Mouse (Mus musculus): ENCODE results near the gene Scyl3. TPM values are rescaled to one million over a fixed set of nuclear protein-coding genes. Genes with fewer than 3 reads are reported as not detected.
A peak's percentile ranks its signal among the peaks of the same experiment; 100 is the strongest.

Scyl3 gene
- 11.9 and 14.0 TPM in 2 replicates for polyA plus RNA-seq (2014; fragmentation: Nextera tagmentation; extraction: Ambion mirVana)

DNA sequence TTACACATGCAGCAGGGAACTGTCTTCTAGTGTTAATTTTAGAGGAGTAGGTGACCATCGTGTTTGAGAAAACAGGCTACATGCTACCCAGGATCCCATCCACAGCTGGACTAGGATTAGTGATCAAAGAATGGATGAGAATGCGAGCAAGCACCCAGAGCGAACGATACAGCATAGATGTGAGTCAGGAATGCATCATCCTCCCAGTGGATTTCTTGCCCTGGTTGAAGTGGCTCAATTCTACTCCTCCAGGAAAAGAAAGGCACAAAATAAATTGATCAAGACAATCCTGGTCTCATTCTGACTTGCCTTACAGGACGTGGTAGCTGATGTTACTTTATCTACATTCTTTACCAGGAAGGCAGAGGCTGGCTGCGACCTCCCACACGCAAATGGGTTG lies at the start of gene Scyl3:
Gene Scyl3 (plus strand): TSS at position 255 of the 400 bp plus-strand sequence.
- H3K27me3 ChIP-seq (ENCODE audit: control insufficient read depth, insufficient read depth, low read length): no peaks in the 10 kb centered on the region
- WGBS (ENCODE audit: insufficient replicate concordance): 65% methylated on average over 7 of the region's 7 CpGs
- peaks cover 6% of the 10 kb centered on the region for H3K4me1 ChIP-seq (ENCODE audit: control insufficient read depth, insufficient read depth, low read length)
- H3K27ac ChIP-seq (ENCODE audit: low read depth, low read length): peak within 1 kb of the TSS; percentile 75
- ATAC-seq (replicated peaks; ENCODE audit: insufficient number of reproducible peaks, low FRiP score, low TSS enrichment): no peak
- H3K36me3 ChIP-seq (ENCODE audit: control insufficient read depth, insufficient read depth, low read length): no peaks in the 10 kb centered on the region
- peak within 1 kb of the TSS; percentile 96 for H3K9ac ChIP-seq (ENCODE audit: low read depth, low read length)
- H3K9me3 ChIP-seq (replicated peaks; ENCODE audit: control insufficient read depth, low read length): no peaks in the 10 kb centered on the region
- peak within 1 kb of the TSS; percentile 78 for H3K4me2 ChIP-seq
- peak within 1 kb of the TSS; percentile 99 for H3K4me3 ChIP-seq (ENCODE audit: low read depth, low read length)

DNA sequence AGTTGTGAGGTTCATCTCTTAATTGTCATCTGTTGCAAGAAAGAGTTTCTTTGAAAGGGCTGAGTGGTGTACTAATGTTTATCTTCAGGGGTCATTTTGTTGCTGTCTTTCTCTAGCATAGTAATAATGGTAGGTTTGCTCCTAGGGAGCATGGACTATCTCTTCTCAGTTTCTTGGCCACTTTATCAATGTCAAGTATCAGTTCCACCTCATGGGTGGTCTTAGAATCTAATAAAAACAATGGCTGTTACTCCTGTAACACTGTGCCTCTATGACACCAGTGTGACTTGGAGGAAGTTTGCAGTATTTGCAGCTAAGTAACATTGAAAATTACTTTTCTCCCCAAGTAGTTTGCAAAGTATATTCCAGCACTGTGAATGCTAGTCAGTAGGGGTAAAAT lies 39.3 kb upstream of the Scyl3 start:
- no peaks in the 10 kb centered on the region for H3K36me3 ChIP-seq (ENCODE audit: control insufficient read depth, insufficient read depth, low read length)
- H3K4me3 ChIP-seq (ENCODE audit: low read depth, low read length): no peak overlapping the region
- H3K4me1 ChIP-seq (ENCODE audit: control insufficient read depth, insufficient read depth, low read length): no peaks in the 10 kb centered on the region
- H3K4me2 ChIP-seq: no peak overlapping the region
- H3K9me3 ChIP-seq (replicated peaks; ENCODE audit: control insufficient read depth, low read length): no peaks in the 10 kb centered on the region
- no peak overlapping the region for H3K9ac ChIP-seq (ENCODE audit: low read depth, low read length)
- ATAC-seq (replicated peaks; ENCODE audit: insufficient number of reproducible peaks, low FRiP score, low TSS enrichment): no peak
- H3K27ac ChIP-seq (ENCODE audit: low read depth, low read length): no peak overlapping the region
- H3K27me3 ChIP-seq (ENCODE audit: control insufficient read depth, insufficient read depth, low read length): no peaks in the 10 kb centered on the region

DNA sequence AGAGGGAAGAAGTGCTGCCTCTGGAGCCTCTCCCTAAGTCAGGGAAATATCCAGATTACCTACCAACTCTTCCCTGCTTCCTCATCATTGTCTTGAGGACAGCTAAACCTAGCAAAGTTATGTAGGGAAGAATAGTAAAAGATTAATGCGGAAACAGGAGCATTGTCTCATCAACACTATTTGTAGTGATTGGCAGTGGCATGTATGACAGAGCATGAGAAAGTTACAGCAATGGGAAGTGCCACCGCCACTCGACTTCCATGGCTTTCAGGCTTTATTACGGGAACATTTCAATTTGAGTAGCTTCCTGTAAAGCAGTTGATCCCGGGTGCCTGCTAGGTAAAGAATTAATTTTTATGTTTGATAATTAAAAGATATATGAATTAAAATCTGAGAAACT lies 35.6 kb upstream of the Scyl3 start:
- no peak for ATAC-seq (replicated peaks; ENCODE audit: insufficient number of reproducible peaks, low FRiP score, low TSS enrichment)
- Histone ChIP-seq H3K27ac (ENCODE audit: low read depth, low read length) (no peak overlapping the region), H3K4me1 (ENCODE audit: control insufficient read depth, insufficient read depth, low read length) (no peaks in the 10 kb centered on the region), H3K27me3 (ENCODE audit: control insufficient read depth, insufficient read depth, low read length) (no peaks in the 10 kb centered on the region), H3K36me3 (ENCODE audit: control insufficient read depth, insufficient read depth, low read length) (no peaks in the 10 kb centered on the region), H3K4me2 (no peak overlapping the region), H3K9ac (ENCODE audit: low read depth, low read length) (no peak overlapping the region), H3K4me3 (ENCODE audit: low read depth, low read length) (no peak overlapping the region), H3K9me3 (replicated peaks; ENCODE audit: control insufficient read depth, low read length) (no peaks in the 10 kb centered on the region)
- WGBS (ENCODE audit: insufficient replicate concordance): 83% methylated on average over 5 of the region's 5 CpGs

DNA sequence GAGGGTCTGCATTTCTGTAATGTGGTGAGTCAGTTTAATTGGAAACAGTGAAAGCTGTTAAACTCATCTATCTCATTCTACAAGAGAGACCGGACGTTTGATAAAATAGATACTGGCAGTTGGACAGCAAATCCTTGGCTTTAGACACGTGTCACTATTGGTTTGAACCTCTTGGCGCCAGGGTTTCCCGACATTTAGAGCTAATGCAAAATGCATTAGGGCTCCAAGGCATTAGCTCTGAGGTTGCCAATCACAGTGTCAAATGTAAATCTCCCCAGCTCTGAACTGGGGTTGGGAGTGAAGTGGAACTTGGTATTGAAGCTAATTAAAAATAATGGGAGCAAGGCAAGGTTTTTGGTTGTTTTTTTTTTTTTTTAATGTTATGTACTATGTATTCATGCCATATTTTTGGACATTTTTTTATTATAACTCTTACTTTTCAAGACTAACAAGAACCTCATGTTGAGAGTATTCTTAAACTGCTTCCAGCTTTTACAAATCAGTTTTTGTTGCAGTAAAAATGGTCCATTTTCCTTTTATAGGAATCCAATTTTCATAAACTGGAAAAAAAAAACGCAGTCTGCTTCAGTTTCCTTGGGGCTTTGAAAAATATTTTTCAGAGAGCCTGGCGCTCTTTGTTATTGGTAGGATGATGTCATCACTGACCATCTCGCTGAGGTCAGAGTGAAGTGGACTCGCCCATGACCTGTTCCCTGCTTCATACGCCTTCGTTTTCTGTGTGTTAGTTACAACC lies 34.9 kb upstream of the Scyl3 start:
- ATAC-seq (replicated peaks; ENCODE audit: insufficient number of reproducible peaks, low FRiP score, low TSS enrichment): no peak
- WGBS (ENCODE audit: insufficient replicate concordance): 75% methylated on average over 11 of the region's 11 CpGs
- H3K9ac ChIP-seq (ENCODE audit: low read depth, low read length): no peak overlapping the region
- H3K9me3 ChIP-seq (replicated peaks; ENCODE audit: control insufficient read depth, low read length): no peaks in the 10 kb centered on the region
- no peaks in the 10 kb centered on the region for H3K27me3 ChIP-seq (ENCODE audit: control insufficient read depth, insufficient read depth, low read length)
- H3K4me3 ChIP-seq (ENCODE audit: low read depth, low read length): no peak overlapping the region
- H3K36me3 ChIP-seq (ENCODE audit: control insufficient read depth, insufficient read depth, low read length): no peaks in the 10 kb centered on the region
- H3K27ac ChIP-seq (ENCODE audit: low read depth, low read length): no peak overlapping the region
- no peaks in the 10 kb centered on the region for H3K4me1 ChIP-seq (ENCODE audit: control insufficient read depth, insufficient read depth, low read length)
- H3K4me2 ChIP-seq: no peak overlapping the region

DNA sequence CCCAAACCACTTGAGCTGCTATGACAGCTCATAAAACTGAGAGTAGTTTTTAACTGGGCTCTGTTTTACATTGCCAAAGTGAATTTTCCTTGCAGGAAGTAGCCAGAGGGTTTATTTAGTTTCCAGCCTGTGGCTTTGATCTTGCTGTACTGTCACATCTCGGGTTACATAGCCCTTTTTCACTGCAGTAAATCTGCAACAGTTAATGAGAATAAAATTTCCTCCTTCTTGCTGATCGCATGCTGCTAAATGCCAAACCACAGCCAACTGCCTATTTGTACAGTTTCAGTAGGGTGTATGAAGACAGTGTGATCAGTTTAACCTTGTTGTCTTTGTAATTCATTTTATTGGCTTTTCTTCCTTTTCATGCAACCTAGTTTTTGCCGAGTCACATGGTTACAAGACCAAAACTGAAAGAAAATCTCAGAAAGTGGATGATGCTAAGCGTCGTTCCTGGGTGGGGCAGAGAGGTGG lies 30.6 kb upstream of the Scyl3 start:
- Histone ChIP-seq H3K9me3 (replicated peaks; ENCODE audit: control insufficient read depth, low read length) (no peaks in the 10 kb centered on the region), H3K4me3 (ENCODE audit: low read depth, low read length) (no peak overlapping the region), H3K36me3 (ENCODE audit: control insufficient read depth, insufficient read depth, low read length) (no peaks in the 10 kb centered on the region), H3K27me3 (ENCODE audit: control insufficient read depth, insufficient read depth, low read length) (no peaks in the 10 kb centered on the region), H3K9ac (ENCODE audit: low read depth, low read length) (no peak overlapping the region), H3K27ac (ENCODE audit: low read depth, low read length) (no peak overlapping the region), H3K4me2 (no peak overlapping the region), H3K4me1 (ENCODE audit: control insufficient read depth, insufficient read depth, low read length) (no peaks in the 10 kb centered on the region)
- 61% methylated on average over 5 of the region's 5 CpGs for WGBS (ENCODE audit: insufficient replicate concordance)
- ATAC-seq (replicated peaks; ENCODE audit: insufficient number of reproducible peaks, low FRiP score, low TSS enrichment): no peak

DNA sequence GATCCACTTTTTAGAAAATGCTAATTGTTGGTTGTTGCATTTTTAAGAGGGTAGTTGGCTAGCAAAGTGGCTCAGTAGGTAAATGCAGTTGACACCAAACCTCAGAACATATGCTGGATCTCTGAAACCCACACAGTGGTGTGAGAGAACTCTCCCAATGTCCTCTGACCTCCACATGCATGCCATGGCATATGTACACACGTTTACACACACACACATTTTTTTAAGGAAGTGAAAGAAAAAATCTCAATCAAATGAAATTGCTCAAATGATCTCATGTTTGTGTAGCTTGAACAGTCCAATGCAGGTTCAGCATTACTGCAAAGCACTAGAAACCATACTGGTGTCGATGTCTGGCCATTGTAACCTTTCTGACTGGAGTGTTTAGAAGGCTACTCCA lies 29.3 kb upstream of the Scyl3 start:
- Histone ChIP-seq H3K4me3 (ENCODE audit: low read depth, low read length) (no peak overlapping the region), H3K4me1 (ENCODE audit: control insufficient read depth, insufficient read depth, low read length) (no peaks in the 10 kb centered on the region), H3K4me2 (no peak overlapping the region), H3K9ac (ENCODE audit: low read depth, low read length) (no peak overlapping the region), H3K27ac (ENCODE audit: low read depth, low read length) (no peak overlapping the region), H3K27me3 (ENCODE audit: control insufficient read depth, insufficient read depth, low read length) (no peaks in the 10 kb centered on the region), H3K36me3 (ENCODE audit: control insufficient read depth, insufficient read depth, low read length) (no peaks in the 10 kb centered on the region), H3K9me3 (replicated peaks; ENCODE audit: control insufficient read depth, low read length) (no peaks in the 10 kb centered on the region)
- no peak for ATAC-seq (replicated peaks; ENCODE audit: insufficient number of reproducible peaks, low FRiP score, low TSS enrichment)
- WGBS (ENCODE audit: insufficient replicate concordance): 83% methylated on average over 2 of the region's 2 CpGs

DNA sequence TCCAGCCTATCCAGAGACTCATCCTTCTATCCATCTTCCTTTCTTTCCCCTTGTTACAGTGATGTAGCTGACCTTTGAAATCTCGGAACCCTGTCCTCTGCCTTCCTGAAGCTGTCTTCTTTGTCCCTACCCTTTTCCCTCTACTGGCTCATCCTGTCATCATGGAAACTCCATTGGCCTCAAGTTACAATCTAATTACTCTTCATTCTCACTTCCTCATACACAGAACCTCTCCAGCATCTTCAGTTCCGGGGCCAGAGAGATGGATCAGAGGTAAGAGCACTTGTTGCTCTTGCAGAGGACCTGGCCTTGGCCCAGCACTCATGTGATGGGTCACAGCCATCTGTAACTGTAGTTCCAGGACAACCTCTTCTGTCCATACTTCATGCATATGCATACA lies 28.7 kb upstream of the Scyl3 start:
- H3K9ac ChIP-seq (ENCODE audit: low read depth, low read length): no peak overlapping the region
- H3K4me2 ChIP-seq: no peak overlapping the region
- H3K9me3 ChIP-seq (replicated peaks; ENCODE audit: control insufficient read depth, low read length): no peaks in the 10 kb centered on the region
- no peak overlapping the region for H3K27ac ChIP-seq (ENCODE audit: low read depth, low read length)
- H3K27me3 ChIP-seq (ENCODE audit: control insufficient read depth, insufficient read depth, low read length): no peaks in the 10 kb centered on the region
- no peak overlapping the region for H3K4me3 ChIP-seq (ENCODE audit: low read depth, low read length)
- no peaks in the 10 kb centered on the region for H3K4me1 ChIP-seq (ENCODE audit: control insufficient read depth, insufficient read depth, low read length)
- ATAC-seq (replicated peaks; ENCODE audit: insufficient number of reproducible peaks, low FRiP score, low TSS enrichment): no peak
- 74% methylated on average over 2 of the region's 2 CpGs for WGBS (ENCODE audit: insufficient replicate concordance)
- H3K36me3 ChIP-seq (ENCODE audit: control insufficient read depth, insufficient read depth, low read length): no peaks in the 10 kb centered on the region

DNA sequence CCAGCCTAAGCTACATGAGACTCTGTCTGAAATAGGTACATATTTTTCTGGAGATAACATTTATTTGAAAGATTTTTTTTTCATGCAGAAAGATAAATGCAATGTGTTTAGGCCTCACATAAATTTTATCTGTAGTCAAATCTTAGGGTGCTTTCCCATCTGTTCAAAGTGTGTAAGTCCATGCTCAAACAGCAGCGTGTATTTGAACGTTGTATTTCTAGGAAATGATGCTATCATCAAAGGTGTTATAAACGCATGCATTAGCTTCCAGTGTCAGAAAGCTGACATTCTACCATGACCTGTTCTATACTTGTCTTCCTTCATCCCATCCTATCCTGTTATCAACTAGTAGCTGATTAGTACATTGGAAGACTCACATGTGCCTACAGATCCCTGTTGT lies 25.5 kb upstream of the Scyl3 start:
- no peak overlapping the region for H3K9ac ChIP-seq (ENCODE audit: low read depth, low read length)
- 75% methylated on average over 3 of the region's 3 CpGs for WGBS (ENCODE audit: insufficient replicate concordance)
- H3K27me3 ChIP-seq (ENCODE audit: control insufficient read depth, insufficient read depth, low read length): no peaks in the 10 kb centered on the region
- ATAC-seq (replicated peaks; ENCODE audit: insufficient number of reproducible peaks, low FRiP score, low TSS enrichment): no peak
- H3K27ac ChIP-seq (ENCODE audit: low read depth, low read length): no peak overlapping the region
- no peaks in the 10 kb centered on the region for H3K4me1 ChIP-seq (ENCODE audit: control insufficient read depth, insufficient read depth, low read length)
- H3K9me3 ChIP-seq (replicated peaks; ENCODE audit: control insufficient read depth, low read length): no peaks in the 10 kb centered on the region
- no peaks in the 10 kb centered on the region for H3K36me3 ChIP-seq (ENCODE audit: control insufficient read depth, insufficient read depth, low read length)
- no peak overlapping the region for H3K4me3 ChIP-seq (ENCODE audit: low read depth, low read length)
- H3K4me2 ChIP-seq: no peak overlapping the region
